Mouse (Mus musculus): Measurements from ENCODE around the gene Sbf2. TPM values are rescaled to one million over a fixed set of nuclear protein-coding genes. Genes with fewer than 3 reads are reported as not detected.

Sbf2 gene
- total and polyA plus RNA-seq, 2 experiments from 2014 or later, result 41.0 to 80.1 TPM

DNA sequence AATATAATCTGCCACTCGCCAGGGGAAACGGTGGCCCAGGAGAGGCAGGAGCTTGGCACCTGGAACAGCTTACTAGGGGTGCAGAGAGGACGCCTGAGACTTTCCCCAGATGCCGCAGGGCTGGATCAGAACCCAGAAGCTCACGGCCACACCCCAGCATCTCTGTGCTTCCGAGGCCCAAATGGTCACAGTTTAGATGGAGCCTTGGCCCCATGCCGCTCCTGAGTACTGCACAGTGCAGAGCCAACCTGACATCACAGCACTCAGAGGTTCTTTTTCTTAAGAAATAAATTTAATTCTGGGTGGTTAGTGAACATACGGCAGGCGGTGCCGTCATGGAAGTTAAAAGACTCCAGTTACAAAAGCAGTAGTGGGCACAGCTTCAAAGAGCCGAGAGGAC is 307.0 kb downstream of the Sbf2 start:
- DNase-seq (ENCODE audit: low spot score), result no peak
- no peak overlapping the region for H3K9ac ChIP-seq (replicated peaks; ENCODE audit: low read length, poor library complexity, severe bottlenecking)
- H3K36me3 ChIP-seq (ENCODE audit: insufficient read depth, low read length), result peaks cover 36% of the 10 kb centered on the region
- H3K9me3 ChIP-seq (ENCODE audit: low read length), result no peaks in the 10 kb centered on the region
- TF ChIP-seq CTCF (IDR thresholded peaks at IDR 0.05), result no peak
- no peak overlapping the region for H3K4me3 ChIP-seq (ENCODE audit: low read depth, low read length)
- H3K27me3 ChIP-seq (ENCODE audit: insufficient read depth, low read length), result no peaks in the 10 kb centered on the region
- ATAC-seq (ENCODE audit: low FRiP score), result no peak
- no peak overlapping the region for H3K4me2 ChIP-seq (ENCODE audit: low read depth, low read length, poor library complexity, severe bottlenecking)
- H3K27ac ChIP-seq (ENCODE audit: low read depth, low read length), result no peak overlapping the region
- WGBS, result 82% methylated on average over 11 of the region's 11 CpGs
- H3K4me1 ChIP-seq (ENCODE audit: insufficient read depth, low read length), result no peaks in the 10 kb centered on the region

DNA sequence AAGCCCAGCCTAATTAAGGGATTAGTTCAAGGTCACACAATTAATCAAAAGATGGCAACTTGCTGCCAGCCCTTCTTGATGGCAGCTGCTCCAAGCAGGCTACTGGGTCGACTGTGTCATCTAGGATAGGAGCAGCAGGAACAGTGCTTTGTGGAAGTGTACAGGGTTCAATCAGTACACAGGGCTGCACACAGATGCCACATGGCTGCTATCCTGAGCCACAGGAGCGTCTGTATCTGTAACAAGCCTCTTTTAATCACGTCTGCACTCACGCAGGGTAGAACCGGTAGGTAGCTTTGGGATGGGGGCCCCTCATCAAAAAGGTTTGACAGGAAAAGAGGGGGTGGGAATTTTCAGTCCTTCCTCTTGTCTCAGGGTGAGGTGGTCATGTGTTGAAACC is 308.4 kb downstream of the Sbf2 start:
- no peak overlapping the region for H3K27ac ChIP-seq (ENCODE audit: low read depth, low read length)
- no peak overlapping the region for H3K4me2 ChIP-seq (ENCODE audit: low read depth, low read length, poor library complexity, severe bottlenecking)
- whole genome bisulfite sequencing, result 64% methylated on average over 5 of the region's 5 CpGs
- DNase-seq (ENCODE audit: low spot score), result no peak
- H3K36me3 ChIP-seq (ENCODE audit: insufficient read depth, low read length), result peaks cover 22% of the 10 kb centered on the region
- no peak overlapping the region for H3K4me3 ChIP-seq (ENCODE audit: low read depth, low read length)
- no peaks in the 10 kb centered on the region for H3K4me1 ChIP-seq (ENCODE audit: insufficient read depth, low read length)
- H3K9me3 ChIP-seq (ENCODE audit: low read length), result no peaks in the 10 kb centered on the region
- ATAC-seq (ENCODE audit: low FRiP score), result no peak
- H3K27me3 ChIP-seq (ENCODE audit: insufficient read depth, low read length), result no peaks in the 10 kb centered on the region
- no peak overlapping the region for H3K9ac ChIP-seq (replicated peaks; ENCODE audit: low read length, poor library complexity, severe bottlenecking)
- TF ChIP-seq CTCF (IDR thresholded peaks at IDR 0.05), result no peak

DNA sequence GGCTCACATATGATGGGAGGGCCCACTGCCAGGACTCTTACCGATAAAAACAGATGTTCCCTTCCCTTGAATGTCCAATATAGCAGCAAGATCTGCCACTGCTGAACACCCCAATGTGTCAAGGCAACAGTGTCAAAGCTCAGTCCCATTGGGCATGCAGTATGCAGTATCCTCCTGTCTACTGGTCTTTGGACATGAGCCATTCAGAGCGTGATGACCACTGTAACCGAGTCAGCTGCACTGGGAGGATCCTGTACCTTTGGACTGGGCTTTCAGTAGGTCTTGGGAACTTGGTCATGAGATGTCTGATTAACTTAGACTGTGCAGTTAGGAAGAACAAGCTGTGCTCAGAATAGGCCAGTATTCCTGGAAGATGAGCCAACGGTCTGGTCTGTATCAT is 309.2 kb downstream of the Sbf2 start:
- H3K4me2 ChIP-seq (ENCODE audit: low read depth, low read length, poor library complexity, severe bottlenecking), result no peak overlapping the region
- H3K9ac ChIP-seq (replicated peaks; ENCODE audit: low read length, poor library complexity, severe bottlenecking), result no peak overlapping the region
- H3K9me3 ChIP-seq (ENCODE audit: low read length), result no peaks in the 10 kb centered on the region
- no peak overlapping the region for H3K27ac ChIP-seq (ENCODE audit: low read depth, low read length)
- no peaks in the 10 kb centered on the region for H3K4me1 ChIP-seq (ENCODE audit: insufficient read depth, low read length)
- H3K36me3 ChIP-seq (ENCODE audit: insufficient read depth, low read length), result peaks cover 16% of the 10 kb centered on the region
- 94% methylated on average over 4 of the region's 4 CpGs for WGBS
- no peaks in the 10 kb centered on the region for H3K27me3 ChIP-seq (ENCODE audit: insufficient read depth, low read length)
- ATAC-seq (ENCODE audit: low FRiP score), result no peak
- no peak for TF ChIP-seq CTCF (IDR thresholded peaks at IDR 0.05)
- no peak overlapping the region for H3K4me3 ChIP-seq (ENCODE audit: low read depth, low read length)
- DNase-seq (ENCODE audit: low spot score), result no peak

DNA sequence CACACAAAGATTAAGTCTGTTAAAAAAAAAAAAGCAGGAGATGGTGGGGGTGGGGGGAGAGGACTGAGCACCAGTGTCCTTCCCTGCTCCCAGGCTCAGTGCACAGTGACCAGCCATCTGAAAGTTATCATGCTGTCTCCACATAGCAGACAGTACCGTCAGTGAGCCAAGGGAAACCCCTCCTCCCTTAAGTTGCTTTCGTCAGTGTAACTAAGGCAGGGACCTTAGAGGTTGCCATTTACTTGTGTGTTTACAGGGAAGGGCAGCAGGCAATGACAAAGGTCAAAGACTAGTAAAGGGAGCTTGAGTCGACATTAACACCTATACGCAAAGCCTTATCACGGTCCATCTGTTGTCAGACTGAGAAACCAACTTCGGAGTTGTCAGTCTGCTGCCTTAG is 311.8 kb downstream of the Sbf2 start:
- no peaks in the 10 kb centered on the region for H3K27me3 ChIP-seq (ENCODE audit: insufficient read depth, low read length)
- H3K27ac ChIP-seq (ENCODE audit: low read depth, low read length), result no peak overlapping the region
- ATAC-seq (ENCODE audit: low FRiP score) (no peak), DNase-seq (ENCODE audit: low spot score) (no peak)
- TF ChIP-seq CTCF (IDR thresholded peaks at IDR 0.05), result no peak
- no peak overlapping the region for H3K4me3 ChIP-seq (ENCODE audit: low read depth, low read length)
- 91% methylated on average over 6 of the region's 6 CpGs for WGBS
- H3K9me3 ChIP-seq (ENCODE audit: low read length), result no peaks in the 10 kb centered on the region
- H3K9ac ChIP-seq (replicated peaks; ENCODE audit: low read length, poor library complexity, severe bottlenecking), result no peak overlapping the region
- no peak overlapping the region for H3K4me2 ChIP-seq (ENCODE audit: low read depth, low read length, poor library complexity, severe bottlenecking)
- no peaks in the 10 kb centered on the region for H3K4me1 ChIP-seq (ENCODE audit: insufficient read depth, low read length)
- H3K36me3 ChIP-seq (ENCODE audit: insufficient read depth, low read length), result no peaks in the 10 kb centered on the region

DNA sequence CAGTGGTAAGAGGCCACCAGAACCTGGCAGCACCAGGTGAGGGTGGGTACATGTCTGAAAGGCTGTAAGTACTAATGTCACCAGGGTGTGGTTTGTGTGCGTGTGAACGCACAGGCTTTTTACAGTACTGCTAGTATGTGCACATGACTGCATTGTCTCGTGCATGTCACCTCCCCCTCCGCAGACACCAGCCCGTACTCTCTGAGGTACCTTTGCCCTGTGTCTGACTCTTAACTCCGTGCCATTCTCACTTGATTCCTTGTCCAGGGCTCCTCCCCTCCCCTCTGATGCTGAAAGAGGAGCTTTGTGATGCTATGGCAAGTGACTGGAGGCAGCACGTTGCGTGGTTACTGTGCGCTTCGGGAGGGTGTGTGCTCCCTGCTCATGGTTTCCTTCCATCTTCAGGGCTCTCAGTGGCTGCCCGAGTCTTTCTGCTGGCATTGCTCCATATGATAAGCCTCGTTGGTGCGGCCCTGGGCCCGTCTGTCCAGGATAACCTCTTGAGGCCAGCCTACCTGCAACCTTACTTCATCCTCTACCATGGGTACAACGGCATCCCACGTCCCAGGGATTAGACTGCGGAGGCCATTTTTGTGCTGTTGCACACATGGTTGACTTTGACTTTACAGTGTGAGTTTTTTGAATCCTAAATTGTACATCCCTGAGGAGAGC is 315.8 kb downstream of the Sbf2 start:
- WGBS, result 89% methylated on average over 17 of the region's 17 CpGs
- DNase-seq (ENCODE audit: low spot score) (no peak), ATAC-seq (ENCODE audit: low FRiP score) (no peak)
- Histone ChIP-seq H3K9me3 (ENCODE audit: low read length) (no peaks in the 10 kb centered on the region), H3K4me3 (ENCODE audit: low read depth, low read length) (no peak overlapping the region), H3K27ac (ENCODE audit: low read depth, low read length) (no peak overlapping the region), H3K4me2 (ENCODE audit: low read depth, low read length, poor library complexity, severe bottlenecking) (no peak overlapping the region), H3K27me3 (ENCODE audit: insufficient read depth, low read length) (no peaks in the 10 kb centered on the region), H3K4me1 (ENCODE audit: insufficient read depth, low read length) (no peaks in the 10 kb centered on the region), H3K9ac (replicated peaks; ENCODE audit: low read length, poor library complexity, severe bottlenecking) (no peak overlapping the region), H3K36me3 (ENCODE audit: insufficient read depth, low read length) (no peaks in the 10 kb centered on the region)
- TF ChIP-seq CTCF (IDR thresholded peaks at IDR 0.05), result no peak

DNA sequence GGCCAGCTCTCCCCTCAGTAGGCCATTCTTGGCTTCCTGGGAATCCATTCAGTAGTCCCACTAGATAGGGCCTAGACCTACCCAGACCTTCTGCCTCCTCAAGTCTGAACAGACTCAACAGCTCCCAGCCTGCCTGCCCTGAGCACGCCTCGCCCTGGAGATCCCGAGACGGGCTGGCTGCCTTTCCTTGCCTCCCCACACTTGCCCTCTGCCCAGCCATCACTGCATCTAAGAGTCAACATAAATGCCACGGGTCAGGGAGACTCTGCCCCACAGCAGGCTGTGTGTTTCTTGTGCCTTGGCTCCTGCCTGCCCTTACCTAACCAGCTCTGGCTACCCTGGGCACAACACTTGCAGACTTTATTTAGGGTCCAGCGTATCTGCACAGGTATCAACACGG is 316.6 kb downstream of the Sbf2 start:
- Histone ChIP-seq H3K4me1 (ENCODE audit: insufficient read depth, low read length) (no peaks in the 10 kb centered on the region), H3K9me3 (ENCODE audit: low read length) (no peaks in the 10 kb centered on the region), H3K36me3 (ENCODE audit: insufficient read depth, low read length) (no peaks in the 10 kb centered on the region), H3K27ac (ENCODE audit: low read depth, low read length) (no peak overlapping the region), H3K9ac (replicated peaks; ENCODE audit: low read length, poor library complexity, severe bottlenecking) (no peak overlapping the region), H3K4me3 (ENCODE audit: low read depth, low read length) (no peak overlapping the region), H3K4me2 (ENCODE audit: low read depth, low read length, poor library complexity, severe bottlenecking) (no peak overlapping the region), H3K27me3 (ENCODE audit: insufficient read depth, low read length) (no peaks in the 10 kb centered on the region)
- DNase-seq (ENCODE audit: low spot score) (no peak), ATAC-seq (ENCODE audit: low FRiP score) (no peak)
- no peak for TF ChIP-seq CTCF (IDR thresholded peaks at IDR 0.05)
- 91% methylated on average over 7 of the region's 7 CpGs for WGBS

Measured in midbrain, postnatal 0 days (tissue).